Mouse (Mus musculus) right cerebral cortex, adult 2 months (tissue): ENCODE measurements around the gene Gm38392.
"Not testable (repeated sequence)": the region's sequence is repeated elsewhere in the genome, so short reads cannot be mapped to it uniquely, and the experiment has no call there.

Experiments
- DNase-seq, 2 experiments: peaks; one replicate each; pipeline ENCODE4 v3.0.0; 2021 to 2022; ENCODE audit warnings: low spot score in 2 of 2

The Gm38392 gene

GRCm38 (mm10) chr3:88287110-88287509 is at the start of gene Gm38392:
Gm38392 (minus strand) TSS chr3:88287210.
- no peak for DNase-seq

GRCm38 (mm10) chr3:88336058-88337013 is 49.3 kb upstream of the Gm38392 start, which contains the start of the genes Tmem79 and Smg5:
Tmem79 (minus strand) TSS chr3:88336148.
Smg5 (plus strand) TSS chr3:88336260.
- peak; percentile 96 for DNase-seq

GRCm38 (mm10) chr3:88335436-88336053 is 48.5 kb upstream of the Gm38392 start:
- peak in 1 of 2 experiments; percentile 22 for DNase-seq

GRCm38 (mm10) chr3:88334902-88335435 is 48.0 kb upstream of the Gm38392 start:
- DNase-seq, result no peak

DNA sequence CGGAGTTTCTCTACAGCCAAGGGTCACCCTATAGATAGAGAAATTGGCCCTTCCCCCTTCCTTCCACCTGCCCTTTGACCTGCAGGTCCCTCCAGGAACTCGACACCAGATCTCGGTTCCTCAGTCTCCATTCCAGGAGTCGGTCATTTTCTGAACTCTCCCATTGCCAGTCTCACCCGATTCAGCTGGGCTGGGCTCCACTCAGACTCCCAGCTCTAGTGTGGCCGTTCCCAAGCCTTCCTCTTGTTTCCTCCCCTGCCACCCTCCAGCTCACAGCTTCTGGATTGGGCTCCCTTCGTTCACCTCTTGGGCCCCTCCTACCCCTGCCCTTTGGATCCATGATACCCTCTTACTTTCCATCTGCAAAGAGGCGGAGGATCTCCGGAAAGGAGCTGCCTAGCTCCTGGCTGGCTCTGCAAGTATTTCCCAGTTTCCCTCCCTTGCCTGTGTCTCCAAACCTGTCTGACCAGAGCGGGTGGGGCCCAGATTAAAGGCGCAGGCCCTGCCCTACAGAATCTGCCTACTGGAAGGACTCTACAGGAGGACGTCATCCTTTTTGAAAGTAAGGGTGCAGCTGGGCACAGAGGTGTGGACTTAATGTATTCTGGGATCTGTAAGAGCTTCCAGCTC is 47.1 kb upstream of the Gm38392 start:
- no peak for DNase-seq

DNA sequence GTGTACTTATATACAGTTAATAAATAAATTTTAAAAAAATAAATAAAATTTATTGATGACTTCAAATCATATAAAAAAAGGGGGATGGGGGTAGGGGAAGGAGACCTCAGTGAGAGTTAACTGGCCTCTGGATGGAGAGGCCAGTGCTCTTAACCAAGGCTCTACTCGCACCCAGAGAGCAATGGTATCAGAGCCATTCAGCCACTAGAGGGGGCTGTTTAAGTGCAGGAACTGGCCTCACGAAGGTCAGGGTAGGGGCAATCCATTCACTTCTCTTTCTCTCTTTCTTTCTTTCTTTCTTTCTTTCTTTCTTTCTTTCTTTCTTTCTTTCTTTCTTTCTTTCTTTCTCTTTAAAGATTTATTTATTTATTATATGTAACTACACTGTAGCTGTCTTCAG is 44.3 kb upstream of the Gm38392 start:
- DNase-seq, result no peak

GRCm38 (mm10) chr3:88328956-88329355 is 41.9 kb upstream of the Gm38392 start:
- no peak for DNase-seq

GRCm38 (mm10) chr3:88324951-88325405 is 38.0 kb upstream of the Gm38392 start, which contains the start of gene Glmp:
Glmp (plus strand) TSS chr3:88325023.
- DNase-seq, result peak; percentile 59 to 69

DNA sequence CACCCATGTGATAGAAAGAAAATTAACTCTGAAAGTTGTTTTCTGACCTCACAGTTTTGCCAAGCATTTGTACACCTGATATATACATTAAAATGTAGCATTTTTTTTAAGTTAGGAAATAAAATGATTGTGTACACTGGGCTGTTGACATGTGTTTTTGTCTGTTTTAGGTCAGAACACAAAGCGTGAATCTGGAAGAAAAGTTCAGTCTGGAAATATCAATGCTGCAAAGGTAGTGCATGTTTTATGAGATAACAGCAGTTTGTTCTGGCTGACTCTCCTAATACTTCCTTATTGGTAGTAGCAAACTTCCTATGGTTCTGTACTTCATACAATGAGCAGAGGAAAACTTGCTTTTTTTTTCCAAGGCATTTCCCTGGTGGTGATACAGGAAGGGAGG is 12.2 kb upstream of the Gm38392 start:
- DNase-seq, result no peak

DNA sequence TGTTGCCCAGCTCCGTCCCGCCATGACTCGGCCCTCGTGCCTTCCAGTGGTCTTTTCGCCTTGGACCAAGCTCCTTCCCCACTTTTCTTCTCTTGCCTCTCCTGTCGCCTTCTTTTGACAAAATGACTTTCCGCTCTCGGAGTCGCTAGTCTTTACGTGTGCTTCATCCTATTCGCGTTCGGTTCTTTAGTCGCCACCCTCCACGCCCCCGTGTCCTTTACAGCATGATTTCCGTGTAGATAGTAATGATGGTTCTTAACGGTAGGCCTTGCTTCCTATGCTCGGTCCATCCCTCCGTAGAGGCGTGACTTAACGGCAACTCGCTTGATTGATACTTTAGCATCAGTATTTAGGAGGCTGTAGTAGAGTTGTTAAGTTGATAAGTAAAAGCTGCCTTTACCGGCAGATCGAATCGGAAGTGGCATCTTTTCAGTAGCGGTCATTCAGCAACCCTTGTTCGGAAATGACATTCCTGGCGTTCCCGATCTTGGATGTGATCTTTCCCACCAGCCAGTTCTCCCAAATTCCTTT is 10.4 kb upstream of the Gm38392 start:
- DNase-seq, result peak; percentile 63 to 69

- peak; percentile 94 to 97 for DNase-seq
These were observed 9.7 kb upstream of the Gm38392 start, which contains the start of the genes Tsacc and Cct3 for GRCm38 (mm10) chr3:88296561-88297318. Tsacc (minus strand) TSS chr3:88296999. Cct3 (plus strand) TSS chr3:88297116.

DNA sequence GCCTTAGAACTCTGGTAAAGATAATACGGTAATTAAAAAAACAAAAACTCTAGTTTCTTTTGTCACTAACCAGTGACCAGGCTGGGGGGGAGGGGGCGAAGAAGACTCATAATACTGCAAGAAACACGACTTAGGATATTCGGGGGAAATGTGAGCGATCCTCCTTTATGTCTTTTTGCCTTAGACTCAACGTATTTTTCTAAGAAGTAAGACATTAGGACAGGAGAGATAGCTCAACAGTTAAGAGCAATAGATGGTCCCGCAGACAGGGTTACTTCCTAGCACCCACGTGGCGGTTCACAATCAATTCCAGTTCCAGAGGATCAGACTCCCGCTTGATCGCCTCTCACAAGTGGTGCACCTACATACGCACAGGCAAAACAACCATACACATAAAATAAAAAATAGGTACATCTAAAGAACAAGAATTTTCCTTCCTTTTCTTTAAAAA is 9.1 kb upstream of the Gm38392 start:
- no peak for DNase-seq

DNA sequence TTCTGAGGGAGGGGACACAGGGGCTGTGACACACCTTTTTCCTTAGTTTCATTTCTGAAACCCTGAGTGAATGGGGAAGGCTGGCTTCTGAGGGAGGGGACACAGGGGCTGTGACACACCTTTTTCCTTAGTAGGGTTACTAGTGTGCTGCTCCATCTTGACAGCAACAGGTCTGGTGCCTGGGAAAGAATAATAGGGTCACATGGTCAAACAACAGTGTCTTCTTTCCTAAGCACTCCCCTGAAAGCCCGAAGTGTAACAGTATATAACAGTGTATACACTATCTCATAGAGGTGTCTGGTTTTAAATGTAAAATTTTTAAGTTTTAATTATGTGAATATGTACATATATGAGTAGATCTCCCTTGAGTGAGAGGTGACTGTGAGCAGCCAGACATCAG is 8.3 kb upstream of the Gm38392 start:
- DNase-seq, result not testable (repeated sequence)

GRCm38 (mm10) chr3:88291970-88292369 is 5.0 kb upstream of the Gm38392 start:
- DNase-seq, result peak; percentile 15 to 17

DNA sequence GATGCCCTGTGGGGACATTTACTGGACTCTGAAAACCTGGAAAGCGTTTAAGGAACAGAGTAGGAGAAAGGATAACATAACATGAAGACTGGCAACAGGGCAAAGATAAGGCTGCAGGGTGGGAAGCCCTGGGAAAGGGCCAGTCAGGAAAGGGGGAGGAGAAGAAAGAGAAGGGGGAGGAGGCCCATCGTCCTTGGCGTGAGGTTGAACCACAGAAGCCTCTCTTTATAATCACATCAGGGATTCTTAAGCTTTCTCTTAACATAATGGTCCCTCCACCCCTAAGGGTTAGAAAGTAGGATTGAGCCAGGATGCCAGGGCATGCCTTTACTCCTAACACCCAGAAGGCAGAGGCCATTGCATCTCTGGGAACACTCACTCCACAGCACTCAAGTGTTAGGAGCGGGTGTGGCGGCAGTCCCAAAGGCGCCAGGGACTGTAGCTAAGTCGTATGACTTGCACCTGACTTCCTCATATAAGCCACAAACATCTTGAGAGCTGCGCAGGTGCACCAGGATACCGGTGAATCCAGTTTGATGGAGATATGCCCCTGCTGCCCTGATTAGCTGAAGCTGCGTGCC is 1.2 kb upstream of the Gm38392 start:
- not testable (repeated sequence) for DNase-seq

DNA sequence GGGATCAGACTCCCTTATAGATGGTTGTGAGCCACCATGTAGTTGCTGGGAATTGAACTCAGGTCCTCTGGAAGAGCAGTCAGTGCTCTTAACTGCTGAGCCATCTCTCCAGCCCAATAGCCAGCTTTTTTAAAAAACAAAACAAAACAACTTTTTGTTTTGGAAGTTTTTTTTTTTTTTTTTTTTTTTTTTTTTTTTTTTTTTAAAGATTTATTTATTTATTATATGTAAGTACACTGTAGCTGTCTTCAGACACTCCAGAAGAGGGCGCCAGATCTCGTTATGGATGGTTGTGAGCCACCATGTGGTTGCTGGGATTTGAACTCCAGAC is 1.5 kb downstream of the Gm38392 start:
- DNase-seq, result not testable (repeated sequence)

GRCm38 (mm10) chr3:88284815-88285564 is 2.0 kb downstream of the Gm38392 start:
- DNase-seq, result not testable (repeated sequence)

DNA sequence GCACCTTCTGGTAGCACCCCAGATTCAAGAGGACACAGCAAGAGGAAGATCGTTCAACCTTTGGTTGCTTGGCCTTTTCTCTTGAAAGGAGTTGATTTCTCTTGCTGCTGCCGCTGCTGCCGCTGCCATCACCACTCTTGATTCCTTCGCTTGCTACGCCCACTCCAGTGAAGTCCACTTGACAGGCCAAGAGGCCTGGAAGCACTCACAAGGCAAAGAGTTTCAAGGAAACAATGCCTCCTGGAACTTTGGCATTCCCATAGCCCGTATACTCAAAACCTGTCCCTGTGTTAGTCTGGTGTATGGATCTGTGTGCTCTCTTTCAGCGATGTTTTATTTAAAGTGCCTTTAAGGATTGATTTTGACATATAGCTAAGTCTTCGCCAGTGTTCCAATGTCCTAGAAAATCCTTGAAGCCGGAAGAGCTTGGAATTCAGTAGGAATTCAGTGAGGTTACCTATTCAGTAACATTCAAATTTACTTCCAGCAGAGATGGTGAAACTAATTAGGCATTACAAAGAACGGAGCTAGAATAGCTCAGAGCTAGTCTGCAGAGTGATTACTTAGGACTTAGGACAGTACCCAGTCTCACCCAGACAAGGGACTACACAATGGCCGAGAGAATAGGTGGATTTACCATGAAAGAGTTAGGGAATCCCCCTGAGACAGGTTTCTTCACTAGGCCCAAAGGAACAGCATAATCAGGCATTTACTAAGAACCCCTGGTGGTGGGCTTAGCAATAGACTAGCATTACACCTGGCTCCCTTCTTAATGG is 5.7 kb downstream of the Gm38392 start:
- not testable (repeated sequence) for DNase-seq

DNA sequence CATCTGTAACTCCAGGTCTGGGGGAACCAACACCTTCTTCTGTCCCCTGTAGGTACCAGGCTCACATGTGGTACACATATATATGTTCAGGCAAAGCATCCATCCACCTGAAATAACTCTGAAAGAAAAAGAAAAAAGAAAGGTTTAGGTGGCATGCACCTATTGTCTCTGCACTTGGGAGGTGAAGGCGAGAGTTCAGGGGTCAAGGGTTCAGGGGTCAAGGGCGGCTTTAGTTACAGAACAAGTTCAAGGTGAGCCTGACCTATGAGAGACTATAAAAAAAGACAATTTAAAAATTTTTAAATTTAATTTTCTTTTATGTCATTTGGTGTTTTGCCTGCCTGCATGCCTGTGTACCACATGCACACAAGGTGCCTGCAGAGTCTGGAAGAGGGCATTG is 7.0 kb downstream of the Gm38392 start:
- DNase-seq, result no peak
